Mouse (Mus musculus) cerebellum, adult 9-11 months (tissue): ENCODE measurements around the gene Sfta2.
A peak's percentile ranks its signal among the peaks of the same experiment; 100 is the strongest.

Source experiments
- DNase-seq: peaks from one replicate; pipeline ENCODE4 v3.0.0; 2022

Sfta2 gene

DNA sequence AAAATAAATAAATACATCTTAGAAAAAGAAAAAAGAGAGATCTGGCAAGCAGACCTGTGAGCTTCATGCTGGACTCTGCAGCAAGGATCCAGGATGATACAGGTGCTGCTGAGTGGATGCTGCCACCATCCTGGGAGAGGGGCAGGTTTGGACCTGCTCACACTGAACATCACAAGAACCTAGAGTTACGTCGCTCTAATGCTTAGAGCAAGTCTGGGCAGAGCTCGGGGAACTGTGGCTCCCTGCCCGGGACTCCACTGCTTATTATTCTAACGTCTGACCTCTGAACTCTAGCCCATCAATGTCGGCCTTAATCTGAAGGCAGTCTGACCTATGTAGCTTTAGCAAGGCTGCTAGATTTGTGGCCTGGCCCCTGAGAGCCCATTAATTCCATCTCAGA, 79.2 kb downstream of the Sfta2 start:
- DNase-seq: no peak

DNA sequence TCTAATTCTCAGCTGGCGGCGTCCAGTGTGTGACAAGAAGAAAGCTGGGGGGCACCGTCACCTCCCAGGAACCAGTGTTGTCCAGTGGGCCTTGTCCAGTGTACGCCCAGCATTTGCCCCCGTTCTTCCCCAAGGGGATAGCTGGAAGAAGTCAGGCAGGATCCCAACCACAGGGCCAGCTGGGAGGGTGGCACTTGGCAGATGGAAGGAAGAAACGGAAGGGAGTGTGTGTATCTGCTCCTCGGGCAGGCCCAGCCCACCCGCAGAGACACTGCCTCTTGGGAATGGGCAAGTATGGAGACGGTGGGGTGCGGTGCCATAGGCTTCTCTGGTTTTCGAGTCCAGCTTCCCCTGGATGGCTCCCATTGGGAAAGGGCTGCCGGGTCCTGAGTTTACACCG, 80.6 kb downstream of the Sfta2 start:
- no peak for DNase-seq

DNA sequence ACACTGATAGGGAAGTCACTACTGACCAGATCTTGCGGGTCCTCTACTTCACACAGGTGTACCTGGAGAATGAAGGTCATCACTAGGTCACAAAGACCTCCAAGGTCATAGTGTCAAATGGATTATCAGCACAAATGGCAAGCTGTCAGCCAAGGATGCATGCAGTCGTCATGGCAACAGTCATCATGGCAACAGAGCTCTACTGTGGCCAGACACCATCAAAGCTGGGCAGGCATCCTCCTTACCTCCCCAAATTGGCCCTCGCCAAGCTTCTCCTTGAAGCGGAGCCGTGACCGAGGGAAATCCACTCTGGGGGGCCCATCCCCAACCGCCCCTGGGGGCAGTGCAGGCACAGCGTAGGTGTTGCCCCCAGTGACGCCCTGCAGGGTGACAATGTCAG, 83.7 kb downstream of the Sfta2 start:
- DNase-seq: no peak

GRCm38 (mm10) chr17:35688347-35689175, 87.2 kb downstream of the Sfta2 start:
- DNase-seq: no peak

DNA sequence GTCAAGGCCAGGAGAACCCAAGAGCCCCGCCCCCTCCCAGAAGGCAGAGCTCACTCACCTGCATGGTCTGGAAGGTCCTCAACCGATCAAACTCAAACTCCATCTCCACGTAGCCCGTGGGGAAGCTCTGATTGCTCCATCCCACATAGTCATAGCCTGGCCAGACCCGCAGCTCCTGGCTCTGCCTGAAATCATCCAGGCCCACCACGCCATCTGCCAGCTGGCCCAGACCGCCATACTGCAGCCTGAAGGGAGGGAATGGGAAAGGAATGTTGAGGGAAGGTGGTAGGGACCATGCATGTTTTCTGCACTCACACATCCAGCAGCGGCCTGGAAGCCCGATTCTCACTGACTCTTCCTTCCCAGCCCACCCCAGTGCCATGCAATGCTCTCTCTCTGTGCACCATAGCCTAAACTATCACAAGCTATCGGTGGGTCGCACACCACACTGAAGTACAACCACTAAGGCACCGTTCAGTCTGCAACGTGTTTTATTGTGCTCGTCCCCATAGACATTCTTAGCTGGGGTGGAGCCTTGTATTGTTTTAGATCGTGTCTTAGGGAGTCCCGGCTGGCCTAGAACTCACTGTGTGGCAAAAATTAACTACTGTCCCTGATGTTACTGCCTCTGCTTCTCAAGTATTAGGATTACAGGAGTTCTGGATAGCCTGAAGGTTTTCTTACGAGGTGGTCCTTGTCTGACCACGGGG, 88.7 kb downstream of the Sfta2 start:
- no peak for DNase-seq

GRCm38 (mm10) chr17:35691811-35692210, 90.5 kb downstream of the Sfta2 start:
- DNase-seq: peak; percentile 34

DNA sequence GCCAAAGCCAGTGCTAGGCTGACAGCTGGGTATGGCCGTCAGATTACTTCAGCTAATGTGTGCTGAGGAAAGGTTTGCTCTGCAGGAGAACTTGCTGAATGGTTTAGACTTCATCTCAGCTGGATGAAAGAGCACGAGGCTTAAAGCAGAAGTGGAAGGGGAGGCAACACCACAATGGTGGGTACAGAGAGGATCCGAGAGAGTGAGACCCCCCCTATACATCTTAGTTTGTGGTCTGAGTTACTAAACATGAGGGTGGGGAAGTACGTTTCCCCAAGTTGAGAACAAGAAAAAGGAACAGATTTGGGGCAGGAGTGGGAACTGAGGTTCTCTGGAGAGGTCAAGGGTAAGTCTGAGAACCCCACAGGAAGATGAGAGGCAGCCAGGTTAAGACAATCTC, 91.0 kb downstream of the Sfta2 start:
- no peak for DNase-seq

DNA sequence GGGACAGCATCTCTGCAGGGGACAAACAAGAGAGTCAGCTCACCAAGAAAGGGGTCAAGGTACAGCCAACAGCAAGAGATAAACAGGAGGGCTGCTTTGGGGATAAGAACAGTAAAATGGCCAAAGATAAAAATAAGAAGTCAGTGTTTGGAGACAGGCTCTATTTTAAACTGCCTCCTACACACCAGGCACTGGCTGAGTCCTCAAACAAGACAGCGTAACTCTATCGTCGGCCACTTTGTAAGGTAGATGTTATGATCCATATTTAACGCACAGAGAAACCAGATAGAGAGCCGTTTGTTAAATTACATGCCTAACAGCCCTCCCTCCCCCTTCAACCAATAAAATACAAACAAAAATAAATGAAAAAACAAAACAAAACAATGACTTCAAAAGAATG, 92.6 kb downstream of the Sfta2 start:
- no peak for DNase-seq

GRCm38 (mm10) chr17:35695289-35695688, 93.9 kb downstream of the Sfta2 start:
- peak; percentile 37 for DNase-seq

DNA sequence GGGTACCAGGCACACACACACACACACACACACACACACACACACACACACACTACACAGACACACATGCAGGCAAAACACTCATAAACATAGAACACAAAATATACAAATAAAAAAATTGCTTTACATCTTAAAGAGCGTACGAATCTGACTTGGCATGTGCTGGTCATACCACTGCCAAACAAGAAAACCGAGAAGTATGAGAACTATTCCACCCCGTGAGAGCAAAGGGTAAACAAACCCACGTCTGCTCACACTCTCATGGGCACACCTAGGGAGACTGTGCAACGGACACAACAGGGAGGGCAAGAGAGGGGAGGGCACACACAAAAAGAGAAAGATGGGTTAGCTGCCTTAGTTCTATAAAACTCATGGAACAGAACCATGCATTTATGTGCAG, 95.3 kb downstream of the Sfta2 start:
- DNase-seq: peak; percentile 25

- DNase-seq: peak; percentile 67
These were observed 96.0 kb downstream of the Sfta2 start for GRCm38 (mm10) chr17:35697429-35697758.

DNA sequence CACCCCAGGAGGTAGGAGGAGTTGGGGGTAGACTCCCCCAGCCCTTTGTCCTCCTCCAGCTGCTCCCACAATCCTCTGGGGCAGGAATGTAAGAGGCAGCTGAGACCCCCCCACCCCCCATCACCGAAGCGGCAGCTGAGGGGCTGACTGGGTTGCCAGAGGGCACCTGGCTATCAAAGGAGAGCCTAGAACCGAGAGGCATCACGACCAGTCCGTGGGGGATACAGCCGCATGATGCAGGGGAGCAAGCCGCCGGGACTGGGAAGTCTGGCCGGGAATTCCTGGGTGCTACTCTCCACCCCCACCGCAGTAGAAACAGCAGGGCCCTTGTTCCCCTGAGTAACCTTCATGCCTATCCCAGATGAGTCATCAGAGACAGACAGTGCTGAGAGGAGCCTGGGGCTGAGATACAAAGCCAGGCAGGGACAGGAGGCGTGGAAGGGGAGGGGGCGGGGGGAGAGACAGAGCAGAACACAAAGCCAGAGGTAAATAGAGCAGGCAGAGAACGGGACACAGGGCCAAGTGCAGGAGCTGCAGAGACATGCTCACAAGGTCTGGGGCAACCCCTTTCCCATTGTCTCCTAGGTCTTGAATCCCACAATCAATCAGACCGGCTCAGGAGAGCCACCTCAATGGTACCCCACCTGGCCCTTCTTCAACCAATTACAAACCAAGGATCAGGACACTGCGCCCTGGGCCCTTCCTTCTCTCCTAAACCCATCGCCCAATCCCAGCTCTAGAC, 96.6 kb downstream of the Sfta2 start:
- DNase-seq: peak; percentile 75

- no peak for DNase-seq
These were observed 97.1 kb downstream of the Sfta2 start for GRCm38 (mm10) chr17:35698501-35698883.

- DNase-seq: peak; percentile 93
These were observed 98.6 kb downstream of the Sfta2 start for GRCm38 (mm10) chr17:35699919-35700318.
